Mouse (Mus musculus): ENCODE measurements at regions not wholly inside any gene's neighbourhood (a gene's known extent, or its start where the extent isn't known, plus 50 kb on each side); places are given as distances from the start of the nearest gene placed in this dataset.

GRCm38 (mm10) chr9:69581236-69581635, 127.8 kb downstream of the Anxa2 start:
- no peak overlapping the region for H3K4me3 ChIP-seq (ENCODE audit: low read depth, low read length)
- DNase-seq (ENCODE audit: low spot score) = no peak
- H3K4me1 ChIP-seq (replicated peaks; ENCODE audit: control insufficient read depth, insufficient read depth, low read length) = no peaks in the 10 kb centered on the region
- H3K9me3 ChIP-seq (ENCODE audit: control insufficient read depth, low read length) = no peaks in the 10 kb centered on the region
- no peaks in the 10 kb centered on the region for H3K27me3 ChIP-seq (replicated peaks; ENCODE audit: control insufficient read depth, insufficient read depth, low read length)
- no peaks in the 10 kb centered on the region for H3K36me3 ChIP-seq (ENCODE audit: control insufficient read depth, insufficient read depth, low read length)
- H3K9ac ChIP-seq (ENCODE audit: low read length) = no peak overlapping the region
- H3K4me2 ChIP-seq (ENCODE audit: low read length) = no peak overlapping the region
- ATAC-seq (replicated peaks; ENCODE audit: low FRiP score, low TSS enrichment, low read depth) = no peak
- no peak overlapping the region for H3K27ac ChIP-seq (ENCODE audit: low read depth)

GRCm38 (mm10) chr9:69577661-69578405, 124.4 kb downstream of the Anxa2 start:
- Histone ChIP-seq H3K9me3 (ENCODE audit: control insufficient read depth, low read length) (no peaks in the 10 kb centered on the region), H3K4me2 (ENCODE audit: low read length) (no peak overlapping the region), H3K4me3 (ENCODE audit: low read depth, low read length) (no peak overlapping the region), H3K27ac (ENCODE audit: low read depth) (no peak overlapping the region), H3K9ac (ENCODE audit: low read length) (no peak overlapping the region), H3K4me1 (replicated peaks; ENCODE audit: control insufficient read depth, insufficient read depth, low read length) (no peaks in the 10 kb centered on the region), H3K27me3 (replicated peaks; ENCODE audit: control insufficient read depth, insufficient read depth, low read length) (no peaks in the 10 kb centered on the region), H3K36me3 (ENCODE audit: control insufficient read depth, insufficient read depth, low read length) (no peaks in the 10 kb centered on the region)
- WGBS = 93% methylated on average over 10 of the region's 10 CpGs
- DNase-seq (ENCODE audit: low spot score) (no peak), ATAC-seq (replicated peaks; ENCODE audit: low FRiP score, low TSS enrichment, low read depth) (no peak)

- Histone ChIP-seq H3K27ac (ENCODE audit: low read depth) (no peak overlapping the region), H3K27me3 (replicated peaks; ENCODE audit: control insufficient read depth, insufficient read depth, low read length) (no peaks in the 10 kb centered on the region), H3K4me3 (ENCODE audit: low read depth, low read length) (no peak overlapping the region), H3K9me3 (ENCODE audit: control insufficient read depth, low read length) (no peaks in the 10 kb centered on the region), H3K36me3 (ENCODE audit: control insufficient read depth, insufficient read depth, low read length) (no peaks in the 10 kb centered on the region), H3K9ac (ENCODE audit: low read length) (no peak overlapping the region), H3K4me1 (replicated peaks; ENCODE audit: control insufficient read depth, insufficient read depth, low read length) (no peaks in the 10 kb centered on the region), H3K4me2 (ENCODE audit: low read length) (no peak overlapping the region)
- WGBS = 27% methylated on average over 14 of the region's 14 CpGs
- no peak for ATAC-seq (replicated peaks; ENCODE audit: low FRiP score, low TSS enrichment, low read depth)
- no peak for DNase-seq (ENCODE audit: low spot score)
Measured at GRCm38 (mm10) chr9:69575386-69575785, 122.0 kb downstream of the Anxa2 start.

GRCm38 (mm10) chr9:69568631-69569230, 115.3 kb downstream of the Anxa2 start:
- Histone ChIP-seq H3K27ac (ENCODE audit: low read depth) (no peak overlapping the region), H3K4me3 (ENCODE audit: low read depth, low read length) (no peak overlapping the region), H3K4me2 (ENCODE audit: low read length) (no peak overlapping the region), H3K9me3 (ENCODE audit: control insufficient read depth, low read length) (no peaks in the 10 kb centered on the region), H3K27me3 (replicated peaks; ENCODE audit: control insufficient read depth, insufficient read depth, low read length) (no peaks in the 10 kb centered on the region), H3K9ac (ENCODE audit: low read length) (no peak overlapping the region), H3K36me3 (ENCODE audit: control insufficient read depth, insufficient read depth, low read length) (no peaks in the 10 kb centered on the region), H3K4me1 (replicated peaks; ENCODE audit: control insufficient read depth, insufficient read depth, low read length) (no peaks in the 10 kb centered on the region)
- 69% methylated on average over 13 of the region's 13 CpGs for WGBS
- ATAC-seq (replicated peaks; ENCODE audit: low FRiP score, low TSS enrichment, low read depth) = no peak
- no peak for DNase-seq (ENCODE audit: low spot score)

GRCm38 (mm10) chr9:69568222-69568621, 114.8 kb downstream of the Anxa2 start:
- Histone ChIP-seq H3K4me3 (ENCODE audit: low read depth, low read length) (no peak overlapping the region), H3K27ac (ENCODE audit: low read depth) (no peak overlapping the region), H3K4me1 (replicated peaks; ENCODE audit: control insufficient read depth, insufficient read depth, low read length) (no peaks in the 10 kb centered on the region), H3K9me3 (ENCODE audit: control insufficient read depth, low read length) (no peaks in the 10 kb centered on the region), H3K27me3 (replicated peaks; ENCODE audit: control insufficient read depth, insufficient read depth, low read length) (no peaks in the 10 kb centered on the region), H3K36me3 (ENCODE audit: control insufficient read depth, insufficient read depth, low read length) (no peaks in the 10 kb centered on the region), H3K4me2 (ENCODE audit: low read length) (no peak overlapping the region), H3K9ac (ENCODE audit: low read length) (no peak overlapping the region)
- WGBS = 68% methylated on average over 3 of the region's 3 CpGs
- no peak for ATAC-seq (replicated peaks; ENCODE audit: low FRiP score, low TSS enrichment, low read depth)
- DNase-seq (ENCODE audit: low spot score) = no peak

- no peak for ATAC-seq (replicated peaks; ENCODE audit: low FRiP score, low TSS enrichment, low read depth)
Measured at GRCm38 (mm10) chr9:69566996-69567395, 113.6 kb downstream of the Anxa2 start.

GRCm38 (mm10) chr9:69543241-69543640, 89.8 kb downstream of the Anxa2 start:
- WGBS = 70% methylated on average over 5 of the region's 5 CpGs
- Histone ChIP-seq H3K27ac (ENCODE audit: low read depth) (no peak overlapping the region), H3K4me2 (ENCODE audit: low read length) (no peak overlapping the region), H3K9me3 (ENCODE audit: control insufficient read depth, low read length) (no peaks in the 10 kb centered on the region), H3K36me3 (ENCODE audit: control insufficient read depth, insufficient read depth, low read length) (no peaks in the 10 kb centered on the region), H3K4me3 (ENCODE audit: low read depth, low read length) (no peak overlapping the region), H3K4me1 (replicated peaks; ENCODE audit: control insufficient read depth, insufficient read depth, low read length) (no peaks in the 10 kb centered on the region), H3K9ac (ENCODE audit: low read length) (no peak overlapping the region), H3K27me3 (replicated peaks; ENCODE audit: control insufficient read depth, insufficient read depth, low read length) (no peaks in the 10 kb centered on the region)
- DNase-seq (ENCODE audit: low spot score) (no peak), ATAC-seq (replicated peaks; ENCODE audit: low FRiP score, low TSS enrichment, low read depth) (no peak)

More at GRCm38 (mm10) chr9:69566996-69567395, 113.6 kb downstream of the Anxa2 start:
- Histone ChIP-seq H3K9me3 (ENCODE audit: control insufficient read depth, low read length) (no peaks in the 10 kb centered on the region), H3K36me3 (ENCODE audit: control insufficient read depth, insufficient read depth, low read length) (no peaks in the 10 kb centered on the region), H3K9ac (ENCODE audit: low read length) (no peak overlapping the region), H3K27ac (ENCODE audit: low read depth) (no peak overlapping the region), H3K27me3 (replicated peaks; ENCODE audit: control insufficient read depth, insufficient read depth, low read length) (no peaks in the 10 kb centered on the region), H3K4me2 (ENCODE audit: low read length) (no peak overlapping the region), H3K4me1 (replicated peaks; ENCODE audit: control insufficient read depth, insufficient read depth, low read length) (no peaks in the 10 kb centered on the region), H3K4me3 (ENCODE audit: low read depth, low read length) (no peak overlapping the region)
- peak; percentile 54 for DNase-seq (ENCODE audit: low spot score)
- WGBS = 35% methylated on average over 6 of the region's 6 CpGs
